Mouse (Mus musculus) stomach, postnatal 0 days (tissue): ENCODE measurements at regions not wholly inside any gene's neighbourhood (a gene's known extent, or its start where the extent isn't known, plus 50 kb on each side); places are given as distances from the start of the nearest gene placed in this dataset.

Experiments
- CTCF ChIP-seq: IDR thresholded peaks from 2 replicates; pipeline ENCODE4 v1.5.1; 2016; ENCODE audit warnings: antibody characterized with exemption, low read depth, mild to moderate bottlenecking, moderate library complexity
- EP300 ChIP-seq: optimal IDR thresholded peaks from 2 replicates; pipeline ENCODE3; 2016; ENCODE audit warnings: antibody characterized with exemption

- TF ChIP-seq EP300: no peak
- no peak for TF ChIP-seq CTCF
Observed at GRCm38 (mm10) chr13:50965678-50966077, 135.0 kb upstream of the Spin1 start.
